Mouse (Mus musculus) macrophage (primary cell): Measurements from ENCODE around the gene Olfr541. TPM values are rescaled to one million over a fixed set of nuclear protein-coding genes. Genes with fewer than 3 reads are reported as not detected.
"Not testable (repeated sequence)": the region's sequence is repeated elsewhere in the genome, so short reads cannot be mapped to it uniquely, and the experiment has no call there.

Source experiments
- H3K27ac ChIP-seq: fragments of 350-480 bp; formaldehyde crosslinking; 2 replicates; pipeline ENCODE4 v1.9.0; 2021
- H3K36me3 ChIP-seq: fragments of 350-480 bp; formaldehyde crosslinking; 2 replicates; pipeline ENCODE4 v1.9.0; 2021; ENCODE audit errors: inconsistent target
- H3K4me3 ChIP-seq: fragments of 350-480 bp; formaldehyde crosslinking; 2 replicates; pipeline ENCODE4 v1.9.0; 2021; ENCODE audit errors: inconsistent target
- H3K79me2 ChIP-seq: fragments of 350-480 bp; formaldehyde crosslinking; 2 replicates; pipeline ENCODE4 v1.9.0; 2021; ENCODE audit errors: inconsistent target
- WGBS: methylation state at CpG from one replicate; pipeline ENCODE4 v1.1.7; 2026; ENCODE audit warnings: inconsistent platforms; ENCODE audit not compliant: missing documents; 5-methylcytosine and 5-hydroxymethylcytosine counted together
- polyA plus RNA-seq: library from polyadenylated mRNA; stranded (reverse); fragments of 250-400 nt; gene quantifications from 3 replicates; pipeline ENCODE4 v1.2.4, GENCODE M21; 2018; ENCODE audit warnings: inconsistent platforms
- total RNA-seq, 78 experiments: library from RNA; depleted of rRNA; stranded (reverse); fragments of 250-400 nt; gene quantifications; 1 replicate in 9 of 78; 2 replicates in 24 of 78; 3 replicates in 43 of 78; 4 replicates in 2 of 78; pipeline ENCODE4 v1.2.4; 2018; ENCODE audit warnings: inconsistent platforms in 56 of 78

Gene Olfr541
- not detected for total RNA-seq (2018; cell fraction: chromatin; rRNA removed)
- not detected for total RNA-seq (2018; cell fraction: cytosol; rRNA removed)
- not detected for total RNA-seq (2018; cell fraction: nucleus; rRNA removed)
- polyA plus RNA-seq: not detected in 3 replicates

DNA sequence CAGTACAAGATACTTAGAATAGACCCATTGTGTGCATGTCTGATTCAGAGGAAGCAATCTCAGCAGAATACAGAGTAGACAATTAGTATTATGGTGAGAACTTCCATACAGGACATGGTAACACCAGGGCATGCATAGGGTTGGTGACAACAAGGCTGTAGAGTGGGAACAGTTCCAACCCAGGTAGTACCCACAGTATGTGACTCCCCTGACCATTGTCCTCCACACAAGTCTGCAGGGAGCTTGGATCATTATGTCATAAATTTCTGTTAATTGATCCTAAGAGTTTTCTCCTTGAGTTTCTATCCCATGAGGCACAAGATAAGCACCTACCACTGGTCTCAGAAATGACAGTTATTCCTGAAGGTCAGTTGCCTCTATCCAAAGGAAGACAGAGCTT lies at the start of gene Olfr541:
Gene Olfr541 (plus strand): TSS at position 301 of the 400 bp plus-strand sequence.
- Histone ChIP-seq H3K27ac (no peak within 1 kb of the TSS), H3K36me3 (no peaks in the 10 kb centered on the region), H3K79me2 (no peaks in the 10 kb centered on the region), H3K4me3 (no peak within 1 kb of the TSS)

DNA sequence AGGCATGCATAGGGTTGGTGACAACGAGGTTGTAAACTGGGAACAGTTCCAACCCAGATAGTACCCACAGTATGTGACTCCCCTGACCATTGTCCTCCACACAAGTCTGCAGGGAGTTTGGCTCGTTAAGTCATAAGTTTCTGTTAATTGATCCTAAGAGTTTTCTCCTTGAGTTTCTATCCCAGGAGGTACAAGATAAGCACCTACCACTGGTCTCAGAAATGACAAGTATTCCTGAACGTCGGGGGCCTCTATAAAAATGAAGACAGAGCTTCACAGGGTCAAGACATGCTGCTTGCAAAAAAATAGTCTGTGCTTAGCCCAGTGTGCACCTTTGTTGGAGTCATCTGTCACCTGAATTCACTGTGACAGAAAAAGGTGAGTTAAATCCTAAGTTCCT lies 37.4 kb upstream of the Olfr541 start, which contains the start of gene Olfr539:
Gene Olfr539 (plus strand): TSS at position 301 of the 400 bp plus-strand sequence.
- WGBS: 67% methylated on average over 4 of the region's 4 CpGs
- Histone ChIP-seq H3K36me3 (no peaks in the 10 kb centered on the region), H3K27ac (no peak within 1 kb of the TSS), H3K79me2 (no peaks in the 10 kb centered on the region), H3K4me3 (no peak within 1 kb of the TSS)

DNA sequence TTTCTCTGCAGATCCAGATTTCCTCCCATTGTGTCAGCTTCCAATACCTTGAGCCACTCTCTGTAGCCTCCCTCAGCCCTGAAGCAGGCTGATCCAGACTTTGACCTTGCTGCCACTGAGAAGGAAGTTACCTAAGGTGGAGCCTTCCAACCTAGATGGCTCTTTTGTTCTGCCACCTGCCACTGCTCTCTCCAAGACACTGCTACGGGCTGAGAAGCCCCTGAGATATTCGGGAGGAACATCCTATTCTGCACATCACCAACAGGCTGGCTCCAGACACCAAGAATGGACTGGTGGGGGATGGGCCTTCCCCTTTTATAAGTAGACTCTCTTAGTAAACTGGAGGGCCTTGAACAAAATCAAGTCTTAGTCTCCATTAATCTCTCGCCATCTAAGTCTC lies 26.4 kb upstream of the Olfr541 start:
- 89% methylated on average over 3 of the region's 3 CpGs for WGBS

DNA sequence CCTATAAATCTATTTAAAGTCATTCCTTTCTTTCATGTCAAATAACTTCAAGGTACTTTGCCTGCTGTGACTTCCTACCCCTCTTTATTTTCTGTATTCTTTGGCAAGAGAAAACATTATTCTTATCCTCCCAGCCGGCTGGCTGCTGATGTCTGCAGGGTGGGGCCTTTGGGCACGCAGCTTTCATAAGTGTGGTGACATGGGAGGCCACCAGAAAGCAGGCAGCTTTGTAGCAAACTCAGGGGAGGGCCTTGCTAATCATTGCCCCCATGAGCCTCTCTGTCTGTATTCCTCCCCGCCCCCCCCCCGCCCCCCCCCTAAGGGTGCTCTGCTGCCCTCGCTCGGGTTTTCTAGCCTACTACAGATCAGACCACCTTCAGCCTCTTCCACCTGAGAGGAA lies 21.2 kb upstream of the Olfr541 start:
- Histone ChIP-seq H3K79me2 (no peaks in the 10 kb centered on the region), H3K27ac (no peak overlapping the region), H3K36me3 (no peaks in the 10 kb centered on the region), H3K4me3 (no peak overlapping the region)
- 5% methylated on average over 4 of the region's 6 CpGs for WGBS

More for the DNA sequence above, 26.4 kb upstream of the Olfr541 start:
- H3K79me2 ChIP-seq, H3K4me3 ChIP-seq, H3K36me3 ChIP-seq, H3K27ac ChIP-seq: not testable (repeated sequence)

DNA sequence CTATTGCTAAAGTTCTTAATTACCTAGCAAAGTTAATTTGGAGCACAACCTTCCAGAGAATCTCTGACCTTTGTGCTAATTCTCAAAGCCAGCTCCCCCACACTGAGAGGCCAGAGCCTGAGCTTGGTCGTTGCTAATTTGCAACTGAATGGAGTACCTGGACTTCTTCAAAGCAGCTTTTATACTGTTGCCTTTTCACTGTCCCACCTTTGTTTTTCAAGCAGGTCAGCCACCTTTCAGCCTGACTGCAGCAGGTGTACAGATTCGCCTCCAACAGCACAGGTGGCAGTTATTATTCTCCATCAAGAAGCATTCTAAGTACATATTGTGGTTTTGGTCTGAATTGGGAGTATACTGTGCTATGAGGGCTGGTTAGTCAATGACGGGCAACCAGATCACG lies 17.5 kb upstream of the Olfr541 start:
- WGBS: 71% methylated on average over 4 of the region's 4 CpGs
- not testable (repeated sequence) for H3K27ac ChIP-seq, H3K79me2 ChIP-seq, H3K36me3 ChIP-seq, H3K4me3 ChIP-seq

DNA sequence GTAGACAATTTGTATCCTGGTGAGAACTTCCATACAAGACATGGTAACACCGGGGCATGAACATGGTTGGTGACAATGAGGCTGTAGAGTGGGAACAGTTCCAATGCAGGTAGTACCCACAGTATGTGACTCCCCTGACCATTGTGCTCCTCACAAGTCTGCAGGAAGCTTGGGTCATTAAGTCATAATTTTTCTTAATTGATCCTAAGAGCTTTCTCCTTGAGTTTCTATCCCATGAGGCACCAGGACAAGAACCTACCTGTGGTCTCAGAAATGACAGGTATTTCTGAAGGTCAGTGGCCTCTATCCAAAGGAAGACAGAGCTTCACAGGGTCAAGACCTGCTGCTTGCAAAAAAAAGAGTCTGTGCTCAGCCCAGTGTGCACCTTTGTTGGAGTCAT lies 15.4 kb upstream of the Olfr541 start, which contains the start of gene Olfr45:
Gene Olfr45 (plus strand): TSS at position 301 of the 400 bp plus-strand sequence.
- Histone ChIP-seq H3K36me3 (no peaks in the 10 kb centered on the region), H3K4me3 (no peak within 1 kb of the TSS), H3K27ac (no peak within 1 kb of the TSS), H3K79me2 (no peaks in the 10 kb centered on the region)
- WGBS: 89% methylated on average over 1 of the region's 1 CpGs

DNA sequence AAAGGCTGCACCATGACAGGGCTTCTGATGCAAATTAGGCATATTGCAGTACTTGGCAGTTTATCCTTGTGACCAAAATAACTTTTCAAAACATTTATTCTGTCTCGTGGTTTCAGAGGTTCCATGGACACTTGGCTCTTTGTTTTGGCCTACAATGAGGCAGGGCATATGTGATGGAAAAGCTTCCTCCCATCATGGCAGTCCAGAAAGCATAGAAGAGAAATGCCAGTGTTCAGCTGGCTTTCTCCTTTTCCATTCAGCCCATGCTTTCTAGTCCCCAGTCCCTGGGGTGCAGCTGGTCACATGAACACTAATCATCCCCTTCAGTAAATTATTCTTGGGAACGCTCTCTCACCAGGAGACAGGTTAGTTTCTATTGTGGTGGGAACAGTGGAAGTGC lies 9.3 kb downstream of the Olfr541 start:
- 67% methylated on average over 2 of the region's 2 CpGs for WGBS
- Histone ChIP-seq H3K27ac (no peak overlapping the region), H3K36me3 (no peaks in the 10 kb centered on the region), H3K4me3 (no peak overlapping the region), H3K79me2 (no peaks in the 10 kb centered on the region)

DNA sequence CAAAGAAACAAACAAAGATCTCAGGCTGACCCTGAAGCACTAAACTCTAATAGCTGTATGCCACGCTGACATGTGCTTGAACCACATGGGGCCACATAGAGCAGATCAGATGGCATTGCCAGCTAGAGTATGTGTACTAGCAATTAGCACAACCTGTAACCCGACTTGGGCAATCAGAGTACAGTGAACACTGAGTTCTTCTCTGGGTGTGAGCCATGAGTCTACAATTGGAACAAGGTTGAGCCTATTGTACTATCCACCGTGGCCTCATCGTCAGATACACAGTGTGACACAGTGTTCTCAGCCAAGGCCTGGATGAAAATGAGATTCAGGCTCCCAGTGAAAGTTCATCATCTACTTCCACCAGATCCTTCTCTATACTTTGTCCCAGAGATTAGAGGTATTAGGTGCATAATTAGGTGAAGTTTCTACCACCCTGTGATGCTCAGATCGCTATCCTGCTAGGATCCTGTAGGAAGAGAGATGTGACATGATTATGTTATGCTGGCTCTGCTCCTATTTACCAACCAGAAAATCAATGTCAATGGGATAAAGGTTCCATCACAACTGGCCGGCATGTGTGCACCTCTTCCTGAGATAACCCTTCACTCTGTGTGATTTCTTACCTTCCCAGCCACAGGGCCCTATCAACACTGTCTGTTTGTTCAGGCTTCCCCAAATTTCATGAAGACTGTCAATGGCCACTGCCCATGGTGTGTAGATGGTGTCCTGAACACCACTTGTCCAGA lies 10.6 kb downstream of the Olfr541 start:
- WGBS: 86% methylated on average over 6 of the region's 6 CpGs
- H3K27ac ChIP-seq: no peak overlapping the region
- no peak overlapping the region for H3K4me3 ChIP-seq
- no peaks in the 10 kb centered on the region for H3K36me3 ChIP-seq
- no peaks in the 10 kb centered on the region for H3K79me2 ChIP-seq

DNA sequence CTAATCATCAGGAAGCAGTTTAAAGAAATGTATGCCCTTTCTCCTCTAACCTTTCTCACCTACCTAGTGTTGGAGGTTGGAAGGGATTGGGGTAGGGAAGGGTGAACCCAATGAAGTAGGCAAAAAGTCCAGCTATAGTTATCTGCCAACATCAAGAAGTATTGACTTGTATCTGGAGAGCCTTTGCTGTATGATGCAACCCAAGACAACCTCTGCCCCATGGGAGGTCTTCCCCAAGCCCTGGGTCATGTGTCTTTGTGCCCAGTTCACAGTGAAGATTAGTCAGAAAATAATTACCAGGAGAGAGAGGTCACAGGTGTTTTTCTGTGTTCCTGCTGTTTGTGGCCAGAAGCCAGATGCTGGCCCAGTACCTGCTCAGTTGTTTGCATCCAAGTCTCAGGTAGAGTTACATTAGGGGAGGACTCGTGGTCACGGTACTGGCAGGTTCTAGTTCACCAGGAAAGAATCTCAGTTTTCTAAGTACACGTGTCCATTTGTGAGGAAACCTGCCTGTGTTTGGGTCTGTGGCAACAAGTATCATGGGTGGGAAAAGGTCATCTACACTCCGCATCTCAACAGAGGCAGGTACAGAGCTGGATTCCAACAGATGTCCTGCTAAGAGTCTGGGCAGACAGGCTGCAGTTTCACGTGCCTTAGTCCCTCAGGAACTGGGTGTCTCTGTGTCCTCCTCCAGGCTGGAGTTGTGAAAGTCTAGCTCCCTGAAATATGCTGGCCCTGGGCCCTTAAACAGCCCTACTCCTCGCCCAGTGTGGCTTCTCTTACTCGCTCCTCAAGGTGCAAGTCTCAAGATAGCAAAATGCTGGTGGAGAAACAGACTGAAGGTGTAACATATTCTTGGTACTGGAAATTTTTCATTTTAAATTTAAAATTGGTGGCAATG lies 20.3 kb downstream of the Olfr541 start:
- no peak overlapping the region for H3K27ac ChIP-seq
- H3K4me3 ChIP-seq: no peak overlapping the region
- H3K79me2 ChIP-seq: no peaks in the 10 kb centered on the region
- WGBS: 72% methylated on average over 7 of the region's 7 CpGs
- no peaks in the 10 kb centered on the region for H3K36me3 ChIP-seq

DNA sequence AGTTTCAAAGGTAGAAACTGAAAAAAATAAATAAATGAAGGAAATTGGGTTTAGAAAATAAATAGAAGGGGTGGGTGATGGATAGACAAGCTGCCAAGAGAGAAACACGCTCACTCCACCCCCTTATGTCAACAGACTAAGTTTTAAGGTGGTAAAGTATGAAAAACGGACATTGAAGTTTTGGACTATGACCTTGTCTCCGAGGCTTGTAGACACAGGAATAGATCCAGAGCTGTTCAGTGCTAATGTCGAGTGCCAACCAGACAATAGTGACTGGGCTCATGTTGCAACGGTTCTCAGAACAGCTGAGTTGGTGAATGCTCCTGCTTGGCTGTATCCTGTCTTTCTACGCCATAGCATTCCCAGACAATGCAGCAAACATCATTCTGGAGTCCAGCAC lies 24.0 kb downstream of the Olfr541 start:
- H3K36me3 ChIP-seq: no peaks in the 10 kb centered on the region
- no peaks in the 10 kb centered on the region for H3K79me2 ChIP-seq
- WGBS: 83% methylated on average over 6 of the region's 6 CpGs
- H3K27ac ChIP-seq: no peak overlapping the region
- H3K4me3 ChIP-seq: no peak overlapping the region

DNA sequence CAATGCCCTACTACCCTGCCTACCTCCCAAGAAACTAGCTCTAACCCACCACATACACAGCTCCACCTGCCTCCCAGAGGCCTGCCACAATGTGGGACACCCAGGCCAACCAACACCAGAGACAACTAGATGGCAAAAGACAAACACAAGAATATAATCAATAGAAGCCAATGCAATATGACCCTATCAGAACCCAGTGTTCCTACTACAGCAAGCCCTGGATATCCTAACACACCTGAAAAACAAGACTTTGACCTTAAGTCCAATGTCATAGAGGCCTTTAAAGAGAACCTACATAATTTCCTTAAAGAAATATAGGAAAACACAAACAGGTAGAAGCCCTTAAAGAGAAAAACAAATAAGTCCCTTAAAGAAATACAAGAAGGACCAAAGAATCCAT lies 28.5 kb downstream of the Olfr541 start:
- H3K79me2 ChIP-seq: no peaks in the 10 kb centered on the region
- H3K4me3 ChIP-seq: no peak overlapping the region
- no peak overlapping the region for H3K27ac ChIP-seq
- H3K36me3 ChIP-seq: no peaks in the 10 kb centered on the region

DNA sequence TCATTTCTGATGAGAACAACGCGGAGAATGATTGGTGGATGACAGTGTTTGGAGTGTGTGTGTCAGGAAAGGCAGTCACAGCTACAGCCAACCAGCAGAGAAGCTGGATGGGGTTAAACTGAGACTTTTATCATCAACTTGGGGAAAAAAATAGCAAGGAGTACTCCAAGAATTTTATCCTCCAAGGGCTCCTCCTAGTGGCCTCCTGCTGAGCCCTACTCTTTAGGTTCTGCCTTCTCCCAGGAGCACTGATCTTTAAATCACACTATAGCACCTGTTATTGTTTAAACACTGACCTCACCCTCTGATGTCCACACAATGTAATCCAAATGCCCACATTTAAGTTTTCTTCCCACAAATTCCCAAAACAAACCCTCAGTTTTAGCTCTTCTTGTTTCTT lies 36.1 kb downstream of the Olfr541 start:
- Histone ChIP-seq H3K27ac (no peak overlapping the region), H3K36me3 (no peaks in the 10 kb centered on the region), H3K4me3 (no peak overlapping the region), H3K79me2 (no peaks in the 10 kb centered on the region)
- WGBS: 61% methylated on average over 2 of the region's 2 CpGs

DNA sequence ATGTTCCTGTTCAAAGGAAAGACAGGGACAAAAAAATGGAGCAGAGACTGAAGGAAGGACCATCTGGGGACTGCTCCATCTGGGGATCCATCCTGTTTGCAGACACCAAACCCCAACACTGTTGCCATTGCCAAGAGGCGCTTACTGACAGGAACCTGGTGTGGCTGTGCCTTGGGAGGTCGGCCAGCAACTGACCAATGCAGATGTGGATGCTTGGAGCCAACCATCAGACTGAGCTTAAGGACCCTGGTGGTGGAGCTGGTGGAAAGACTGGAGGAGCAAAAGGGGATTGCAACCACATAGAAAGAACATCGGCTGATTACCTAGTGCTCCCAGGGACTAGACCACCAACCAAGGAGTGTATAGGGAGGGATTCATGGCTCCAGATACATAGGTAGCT lies 50.3 kb downstream of the Olfr541 start:
- Histone ChIP-seq H3K27ac (no peak overlapping the region), H3K79me2 (no peaks in the 10 kb centered on the region), H3K4me3 (no peak overlapping the region), H3K36me3 (no peaks in the 10 kb centered on the region)
- 90% methylated on average over 3 of the region's 3 CpGs for WGBS

DNA sequence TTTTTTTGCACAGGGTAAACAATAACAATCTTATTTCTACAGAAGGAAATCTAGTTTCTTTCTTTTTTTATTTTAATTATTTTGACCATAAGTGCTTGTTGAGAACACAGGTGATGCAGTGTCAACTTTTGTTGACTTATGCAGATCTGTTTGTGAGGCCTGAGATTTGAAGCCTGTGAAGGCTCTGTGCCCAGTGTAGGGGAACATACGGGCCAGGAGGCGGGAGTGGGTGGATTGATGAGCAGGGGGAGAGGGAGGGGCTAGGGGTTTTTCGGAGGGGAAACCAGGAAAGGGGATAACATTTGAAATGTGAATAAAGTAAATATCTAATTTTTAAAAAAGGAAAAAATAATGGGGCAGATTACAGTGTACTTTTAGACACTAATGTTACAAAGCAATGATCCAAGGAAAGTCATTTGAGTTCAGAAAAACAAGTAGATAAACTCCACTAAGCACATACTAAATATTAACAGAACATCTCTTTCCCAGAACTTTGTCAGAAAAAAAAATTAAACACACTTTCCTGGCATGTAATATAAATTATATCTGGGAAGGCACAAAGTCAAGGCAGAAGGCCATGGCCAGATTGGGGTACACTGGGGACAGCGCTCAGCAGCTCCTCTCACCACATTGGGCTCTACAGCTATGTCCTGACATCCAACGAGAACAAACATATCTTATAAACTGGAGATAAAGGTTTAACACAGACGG lies 51.2 kb downstream of the Olfr541 start:
- Histone ChIP-seq H3K4me3 (no peak overlapping the region), H3K27ac (no peak overlapping the region), H3K36me3 (no peaks in the 10 kb centered on the region), H3K79me2 (no peaks in the 10 kb centered on the region)
- WGBS: 86% methylated on average over 5 of the region's 6 CpGs

DNA sequence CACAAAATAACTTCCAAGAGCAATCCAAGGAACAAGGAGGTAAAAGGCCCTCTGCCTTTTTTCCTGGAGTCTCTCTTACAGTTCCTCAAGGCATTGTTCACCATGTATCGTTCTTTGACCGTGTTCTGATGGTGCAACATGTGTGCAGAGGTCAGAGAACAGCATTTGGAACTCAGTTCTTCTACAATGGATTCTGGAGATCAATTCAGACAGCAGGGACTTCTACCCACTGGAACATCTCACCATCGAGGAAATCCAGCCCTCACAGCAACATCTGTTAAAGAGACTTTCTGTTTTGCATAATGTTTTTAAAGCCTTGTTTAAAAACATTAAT lies 51.7 kb downstream of the Olfr541 start:
- 74% methylated on average over 3 of the region's 3 CpGs for WGBS
- Histone ChIP-seq H3K79me2 (no peaks in the 10 kb centered on the region), H3K36me3 (no peaks in the 10 kb centered on the region), H3K27ac (no peak overlapping the region), H3K4me3 (no peak overlapping the region)
